In genomic region chr11:100623867-100624266, GRCm38 (mm10) we compare ENCODE assay signal across 8 mouse cellular contexts. TPM values are rescaled to one million over a fixed set of nuclear protein-coding genes. Genes with fewer than 3 reads are reported as not detected.
A peak's percentile ranks its signal among the peaks of the same experiment; 100 is the strongest.
DNase-seq lines count a peak whose midpoint lies in the region; ATAC-seq and TF ChIP-seq lines count a peak whose summit lies in the region.

No protein-coding gene starts in this region.

- H3K4me3 ChIP-seq in forebrain, embryonic 12.5 days (replicated peaks) = peak overlapping the region; percentile 70
- H3K4me3 ChIP-seq in kidney, adult 2 months (ENCODE audit: insufficient read depth, low read depth, low read length) = no peak overlapping the region; the same call in 1 of the 2 replicates
- H3K4me3 ChIP-seq in lung, embryonic 14.5 days (ENCODE audit: low read depth, low read length) = peak overlapping the region; percentile 77

- no peak for TF ChIP-seq CTCF in kidney, adult 2 months (conservative IDR thresholded peaks at IDR 0.05; ENCODE audit: insufficient read depth, insufficient read length, low read depth, low read length)
- no peak for TF ChIP-seq CTCF in lung, embryonic 14.5 days (IDR thresholded peaks at IDR 0.05; ENCODE audit: low read depth)

- 58% methylated on average over 5 of the region's 5 CpGs for WGBS in forebrain, embryonic 12.5 days
- 27% methylated on average over 5 of the region's 5 CpGs for WGBS in kidney, adult 2 months
- WGBS in lung, embryonic 14.5 days = 35% methylated on average over 5 of the region's 5 CpGs

- H3K4me2 ChIP-seq in forebrain, embryonic 12.5 days = peak overlapping the region; percentile 72
- peak overlapping the region; percentile 62 for H3K4me2 ChIP-seq in lung, embryonic 14.5 days

- intact Hi-C loops in left cerebral cortex, postnatal 4 days (cut with DNase I) = no loop called here
- intact Hi-C loops in left cerebral cortex, postnatal 36 days (cut with DNase I) = no loop called here

- peaks cover 30% of the 10 kb centered on the region for H3K36me3 ChIP-seq in forebrain, embryonic 12.5 days (replicated peaks)
- H3K36me3 ChIP-seq in kidney, adult 2 months (ENCODE audit: control insufficient read depth, insufficient read depth, low read length) = no peaks in the 10 kb centered on the region
- peaks cover 19% of the 10 kb centered on the region for H3K36me3 ChIP-seq in lung, embryonic 14.5 days (ENCODE audit: insufficient read depth)

- no peaks in the 10 kb centered on the region for H3K27me3 ChIP-seq in forebrain, embryonic 12.5 days
- no peaks in the 10 kb centered on the region for H3K27me3 ChIP-seq in kidney, adult 2 months (replicated peaks; ENCODE audit: control insufficient read depth, insufficient read depth, low read length)
- no peaks in the 10 kb centered on the region for H3K27me3 ChIP-seq in lung, embryonic 14.5 days (ENCODE audit: insufficient read depth, low read length)

- H3K4me1 ChIP-seq in forebrain, embryonic 12.5 days = peaks cover 31% of the 10 kb centered on the region
- H3K4me1 ChIP-seq in kidney, adult 2 months (ENCODE audit: control insufficient read depth, insufficient read depth, low read length) = peaks cover 9% of the 10 kb centered on the region; the same call in 1 of the 2 replicates
- peaks cover 9% of the 10 kb centered on the region for H3K4me1 ChIP-seq in lung, embryonic 14.5 days (ENCODE audit: insufficient read depth)

- DNase-seq in left cerebral cortex, postnatal 4 days = peak; percentile 53
- no peak for DNase-seq in left cerebral cortex, postnatal 36 days (ENCODE audit: low spot score in 2 of 2)
- peak; percentile 67 for DNase-seq in kidney, adult 2 months
- peak; percentile 60 for DNase-seq in lung, embryonic 14.5 days
- peak; percentile 34 to 38 for DNase-seq in spleen, adult 18-20 months
- no peak for DNase-seq in left cerebral cortex, adult 9 months (ENCODE audit: low spot score in 2 of 2)
- no peak for DNase-seq in ovary, postnatal 14 days (ENCODE audit: low spot score)

- peak overlapping the region; percentile 80 for H3K9ac ChIP-seq in forebrain, embryonic 12.5 days
- H3K9ac ChIP-seq in lung, embryonic 14.5 days = peak overlapping the region; percentile 83

- TF ChIP-seq POLR2A in kidney, adult 2 months (IDR thresholded peaks at IDR 0.05; ENCODE audit: low read depth, low read length) = no peak

- no peak for ATAC-seq in forebrain, embryonic 12.5 days (ENCODE audit: low FRiP score)
- ATAC-seq in lung, embryonic 14.5 days (ENCODE audit: insufficient read depth) = no peak

- no peak overlapping the region for H3K27ac ChIP-seq in forebrain, embryonic 12.5 days
- no peak overlapping the region for H3K27ac ChIP-seq in kidney, adult 2 months (ENCODE audit: insufficient read depth, low read depth, low read length)
- H3K27ac ChIP-seq in lung, embryonic 14.5 days (ENCODE audit: low read depth) = no peak overlapping the region

- H3K9me3 ChIP-seq in forebrain, embryonic 12.5 days = no peaks in the 10 kb centered on the region
- H3K9me3 ChIP-seq in lung, embryonic 14.5 days (ENCODE audit: low read depth, low read length) = no peaks in the 10 kb centered on the region

RNA-seq across cellular contexts. Expression of gene Dnajc7, which starts 3.9 kb away (rescaled TPM):
- total RNA-seq in left cerebral cortex, postnatal 4 days (2021) = 100 to 1,000 TPM; 276 to 297 TPM
- total RNA-seq in left cerebral cortex, postnatal 36 days (2021) = 100 to 1,000 TPM; 215 to 247 TPM
- polyA plus RNA-seq in forebrain, embryonic 12.5 days (2016; fragmentation: Nextera tagmentation; extraction: Ambion mirVana) = 299 and 310 TPM in 2 replicates
- 30.0 and 45.6 TPM in 2 replicates for polyA plus RNA-seq in kidney, adult 2 months (2012; rRNA removed)
- 71.6 and 79.4 TPM in 2 replicates for polyA plus RNA-seq in lung, embryonic 14.5 days (2014; fragmentation: Nextera tagmentation; extraction: Ambion mirVana)

RNA-seq across cellular contexts. Expression of gene Nkiras2, which starts 4.8 kb away (rescaled TPM):
- 10 to 100 TPM; 37.7 to 39.9 TPM for total RNA-seq in left cerebral cortex, postnatal 4 days (2021)
- 10 to 100 TPM; 13.1 to 13.7 TPM for total RNA-seq in left cerebral cortex, postnatal 36 days (2021)
- polyA plus RNA-seq in forebrain, embryonic 12.5 days (2016; fragmentation: Nextera tagmentation; extraction: Ambion mirVana) = 87.1 and 90.2 TPM in 2 replicates
- polyA plus RNA-seq in kidney, adult 2 months (2012; rRNA removed) = 60.5 and 63.1 TPM in 2 replicates
- polyA plus RNA-seq in lung, embryonic 14.5 days (2014; fragmentation: Nextera tagmentation; extraction: Ambion mirVana) = 60.3 and 65.4 TPM in 2 replicates

RNA-seq across cellular contexts. Expression of gene Cnp, which starts 49.2 kb away (rescaled TPM):
- total RNA-seq in left cerebral cortex, postnatal 4 days (2021) = 10 to 100 TPM; 25.6 to 29.6 TPM
- total RNA-seq in left cerebral cortex, postnatal 36 days (2021) = 100 to 1,000 TPM; 167 to 298 TPM
- polyA plus RNA-seq in forebrain, embryonic 12.5 days (2016; fragmentation: Nextera tagmentation; extraction: Ambion mirVana) = 19.4 and 23.4 TPM in 2 replicates
- 10.5 and 13.5 TPM in 2 replicates for polyA plus RNA-seq in kidney, adult 2 months (2012; rRNA removed)
- polyA plus RNA-seq in lung, embryonic 14.5 days (2014; fragmentation: Nextera tagmentation; extraction: Ambion mirVana) = 24.4 and 25.4 TPM in 2 replicates

Comparison
In these comparisons a context has a peak if more than half of its experiments do, and no peak if none do; other contexts are left out.
1. DNase-seq: peak in left cerebral cortex, postnatal 4 days (single experiment), kidney, adult 2 months (single experiment), lung, embryonic 14.5 days (single experiment) and spleen, adult 18-20 months (2 of 2); none in left cerebral cortex, postnatal 36 days (0 of 2), left cerebral cortex, adult 9 months (0 of 2) and ovary, postnatal 14 days (single experiment).